Mouse (Mus musculus) kidney, postnatal 10 days (tissue): ENCODE measurements around the gene Dgkd.

Experiments used
- DNase-seq: peaks from one replicate; pipeline ENCODE4 v3.0.0; 2021; ENCODE audit warnings: mixed read lengths

The Dgkd gene

DNA sequence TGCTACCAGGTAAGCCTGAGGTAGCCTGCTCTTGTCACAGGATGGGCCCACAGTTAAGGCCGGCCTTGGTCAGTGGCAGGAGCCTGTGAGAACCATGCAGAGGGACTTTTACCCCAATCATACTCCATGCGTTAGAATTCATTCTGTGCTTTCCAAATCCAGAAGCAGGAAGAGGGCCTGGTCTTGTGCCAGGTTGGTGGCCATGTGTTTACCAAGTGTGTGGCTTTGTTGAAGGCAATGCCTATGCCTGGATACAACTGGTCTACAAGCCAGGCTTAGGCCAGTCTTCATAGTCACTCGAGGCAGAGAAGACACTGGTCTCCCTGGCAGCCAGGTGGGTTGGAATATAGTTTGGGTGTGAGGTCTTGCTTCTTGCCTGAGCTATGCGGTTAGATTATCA, 38.5 kb downstream of the Dgkd start:
- peak; percentile 42 for DNase-seq

DNA sequence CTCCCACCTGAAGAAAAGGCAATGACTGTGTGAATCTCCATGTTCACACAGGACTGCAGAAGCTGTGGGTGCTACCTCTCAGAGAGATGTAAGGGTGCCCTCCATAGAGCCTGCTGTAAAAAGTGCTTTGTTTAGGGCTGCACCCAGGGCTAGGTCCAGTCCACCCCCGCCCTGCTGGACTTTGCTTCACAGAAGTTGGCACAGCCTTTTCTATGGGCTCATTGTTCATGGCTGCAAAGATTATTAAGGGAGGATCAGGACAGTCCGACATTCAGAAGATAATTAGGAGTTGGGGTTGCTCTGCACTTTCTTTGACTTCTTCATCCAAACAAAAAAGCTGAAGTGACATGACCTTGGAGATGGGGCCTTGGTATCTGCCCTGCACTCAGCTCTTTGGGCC, 39.4 kb downstream of the Dgkd start:
- peak; percentile 57 for DNase-seq

DNA sequence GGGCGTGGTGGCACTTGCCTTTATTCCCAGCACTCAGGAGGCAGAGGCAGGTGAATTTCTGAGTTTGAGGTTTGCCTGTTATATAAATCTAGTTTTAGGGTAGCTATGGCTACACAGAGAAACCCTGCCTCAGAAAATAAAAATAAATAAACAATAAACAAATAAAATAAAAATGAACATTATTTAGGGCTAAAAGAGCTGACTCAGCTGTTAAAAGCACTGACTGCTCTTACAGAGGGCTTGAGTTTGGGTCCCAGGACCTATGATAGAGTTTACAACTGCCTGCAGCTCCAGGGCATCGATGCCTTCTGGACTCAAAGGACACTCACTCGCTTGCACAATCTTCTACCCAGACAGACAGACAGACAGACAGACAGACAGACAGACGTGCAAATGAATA, 40.3 kb downstream of the Dgkd start:
- no peak for DNase-seq

DNA sequence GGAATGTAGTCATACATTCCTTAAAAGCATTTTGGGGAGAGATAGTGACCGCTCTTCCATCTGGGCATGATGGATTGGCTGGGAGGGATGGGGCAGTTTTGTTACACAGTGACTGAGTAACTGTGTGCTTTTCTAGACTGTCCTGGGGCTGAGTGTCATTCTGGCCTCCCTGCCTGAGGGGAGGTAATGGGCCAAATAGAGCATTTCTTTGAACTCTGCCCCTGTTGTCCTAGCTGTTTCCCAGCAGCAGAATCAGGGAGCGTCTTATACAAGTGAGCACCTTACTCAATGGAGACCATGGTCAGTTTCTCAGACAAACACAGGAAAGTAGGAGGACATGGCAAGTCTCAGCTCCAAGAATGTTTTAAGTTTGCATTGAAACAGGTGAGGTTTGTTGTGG, 43.8 kb downstream of the Dgkd start:
- no peak for DNase-seq

DNA sequence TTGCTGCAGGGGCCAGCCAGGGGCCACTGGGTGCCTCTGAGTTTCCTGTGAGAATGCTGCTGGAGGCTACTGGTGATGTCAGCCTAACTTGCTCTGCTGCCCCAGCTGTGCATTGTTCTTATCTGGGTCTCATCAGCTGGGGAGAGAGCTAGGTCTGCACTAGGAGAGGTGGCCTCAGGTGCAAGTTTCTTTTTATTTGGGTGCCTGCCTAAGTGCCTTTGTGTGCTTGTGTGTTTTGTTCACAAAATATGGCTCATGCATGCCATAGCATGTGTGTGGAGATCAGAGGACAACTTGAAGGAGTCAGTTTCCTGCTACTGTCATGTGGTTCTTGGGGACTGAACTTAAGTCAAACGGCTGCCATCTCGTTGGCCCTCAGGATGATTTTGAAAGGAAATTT, 46.6 kb downstream of the Dgkd start:
- DNase-seq = no peak

DNA sequence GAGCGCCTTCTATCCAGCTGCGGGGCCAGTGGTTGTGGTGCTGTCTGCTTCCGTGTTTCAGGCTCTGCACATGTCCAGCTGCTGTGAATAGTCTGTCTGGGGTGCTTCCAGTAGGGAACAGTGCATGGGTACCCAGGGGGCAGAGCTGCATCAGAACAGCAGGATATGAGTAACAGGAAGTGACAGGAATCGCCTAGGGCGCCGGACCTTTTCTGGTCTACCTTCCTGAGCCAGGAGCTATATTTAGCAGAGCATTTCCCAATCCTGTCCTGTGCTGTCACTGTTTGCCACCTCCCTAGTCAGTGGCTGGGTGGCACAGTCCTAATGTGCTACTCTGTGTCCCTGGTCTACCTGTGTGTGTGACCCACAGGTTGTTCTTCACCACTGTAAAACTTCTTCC, 47.9 kb downstream of the Dgkd start:
- DNase-seq = peak; percentile 58

DNA sequence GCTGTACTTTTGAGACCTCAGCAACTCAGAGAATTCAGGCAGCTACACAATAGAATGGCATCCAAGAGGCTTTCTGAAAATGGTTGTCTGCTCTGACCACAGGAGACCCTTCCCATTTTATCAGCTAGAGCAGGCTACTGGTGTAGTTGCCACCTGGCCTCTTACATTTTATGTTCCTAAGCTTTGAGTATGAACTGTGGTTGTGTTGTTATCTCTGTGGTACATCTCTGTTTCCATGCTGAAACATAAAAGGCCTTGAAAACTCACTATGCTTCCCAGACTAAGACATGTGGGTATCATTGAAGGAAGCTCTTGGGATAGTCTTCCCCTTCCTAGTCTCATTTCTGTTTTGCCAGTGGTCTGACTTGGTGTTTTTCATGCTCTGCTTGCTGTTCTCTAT, 49.1 kb downstream of the Dgkd start:
- DNase-seq = no peak

DNA sequence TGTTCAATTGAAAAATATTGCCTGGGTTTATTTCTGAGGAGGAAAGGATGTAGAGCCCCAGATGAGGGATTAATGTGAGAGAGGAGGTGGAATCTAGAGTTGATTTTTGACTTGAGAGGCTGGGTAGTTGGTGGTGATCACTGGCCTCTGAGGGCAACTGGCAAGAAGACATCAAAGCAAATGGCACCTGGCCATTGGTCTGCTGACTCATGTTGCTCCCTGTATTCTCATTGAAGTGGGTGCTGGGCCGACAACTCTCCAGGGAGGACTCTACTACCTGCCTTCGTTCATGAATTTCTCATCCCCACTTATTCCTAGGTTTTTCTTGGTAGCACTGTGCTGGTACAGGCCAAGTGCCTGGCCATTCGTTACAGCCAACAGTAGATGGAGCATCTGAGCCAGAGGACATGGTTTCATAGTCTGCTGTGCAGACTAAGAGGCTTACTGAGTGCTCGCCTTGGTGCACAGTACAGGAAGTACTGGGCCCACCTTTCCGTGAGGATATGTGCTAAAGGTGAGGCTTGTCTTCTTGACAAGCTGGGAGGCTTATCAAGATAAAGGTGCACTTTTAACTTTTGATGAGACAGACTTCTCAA, 53.4 kb downstream of the Dgkd start:
- DNase-seq = no peak

DNA sequence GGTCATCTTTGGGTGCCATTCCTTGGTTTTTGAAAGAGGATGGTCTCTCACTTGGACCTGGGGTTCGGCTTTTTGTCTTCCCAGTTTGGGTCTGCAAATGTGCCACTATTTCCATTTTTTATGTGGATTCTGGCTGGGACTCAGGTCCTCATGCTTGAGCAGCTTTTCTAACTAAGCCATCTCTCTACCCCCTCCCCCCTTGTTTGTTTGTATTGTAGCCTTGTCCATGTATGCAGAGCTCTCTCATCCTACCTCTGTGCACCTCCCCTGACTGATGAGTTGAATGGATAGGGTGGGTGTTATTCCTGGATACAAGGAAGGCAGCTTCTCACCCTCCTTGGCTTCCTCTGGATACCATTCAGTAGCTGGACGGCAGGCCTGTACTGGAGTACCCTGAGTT, 54.9 kb downstream of the Dgkd start:
- DNase-seq = no peak

DNA sequence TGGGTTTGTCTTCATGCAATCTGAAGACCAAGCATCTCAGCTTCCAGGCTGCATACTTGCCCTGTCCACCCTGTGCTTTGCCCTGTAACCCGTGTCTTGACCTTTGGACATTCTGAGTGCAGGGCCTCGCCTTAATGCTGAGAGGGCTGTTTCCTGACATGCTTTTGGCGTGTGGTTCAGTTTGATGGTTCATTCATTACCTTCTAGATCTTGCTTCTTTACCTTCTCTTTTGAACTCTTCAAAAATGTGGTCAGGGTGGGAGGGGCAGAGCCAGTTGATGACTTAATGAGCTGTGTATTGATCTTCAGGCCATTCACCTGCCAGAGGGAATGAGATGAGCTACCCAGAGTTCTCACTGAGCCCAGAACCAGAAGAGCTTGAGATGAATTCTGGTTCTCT, 55.6 kb downstream of the Dgkd start:
- peak; percentile 58 for DNase-seq

DNA sequence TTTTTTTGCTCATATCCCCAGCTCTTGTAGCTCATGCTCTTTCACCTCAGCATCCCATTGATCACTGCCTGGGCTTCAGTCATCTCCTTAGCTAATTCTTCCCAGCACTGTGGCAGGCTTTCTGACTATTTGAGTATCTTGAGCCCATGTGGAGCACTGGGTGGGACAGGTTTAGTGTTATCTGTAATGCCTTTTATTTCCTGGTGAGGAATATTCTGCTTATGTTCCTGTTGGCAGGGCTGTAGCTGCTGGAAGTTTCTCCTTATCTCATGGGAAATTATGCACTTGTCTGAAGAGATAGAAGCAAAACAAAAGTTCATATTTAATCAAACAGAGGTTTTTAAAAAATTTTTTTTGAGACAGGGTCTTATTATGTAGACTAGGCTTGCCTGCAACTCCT, 56.5 kb downstream of the Dgkd start:
- no peak for DNase-seq

DNA sequence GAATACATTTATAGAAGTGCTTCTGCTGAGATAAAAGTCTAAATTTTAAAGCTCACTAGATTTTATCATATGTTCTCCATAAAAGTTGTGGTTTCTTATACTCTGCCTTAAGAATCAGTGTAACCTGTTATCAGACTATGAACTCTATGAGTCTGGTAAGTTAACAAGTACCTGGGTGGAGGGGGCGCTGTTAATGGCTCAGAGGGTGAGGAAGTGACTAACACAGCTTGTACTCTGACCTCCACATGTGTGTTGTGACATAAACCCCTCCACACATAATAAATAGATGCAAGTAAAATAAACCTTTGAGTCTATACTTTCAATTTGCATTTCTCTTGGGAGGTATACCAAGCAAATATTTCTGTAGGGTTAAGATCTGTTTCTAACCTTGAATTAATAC, 57.3 kb downstream of the Dgkd start:
- no peak for DNase-seq

DNA sequence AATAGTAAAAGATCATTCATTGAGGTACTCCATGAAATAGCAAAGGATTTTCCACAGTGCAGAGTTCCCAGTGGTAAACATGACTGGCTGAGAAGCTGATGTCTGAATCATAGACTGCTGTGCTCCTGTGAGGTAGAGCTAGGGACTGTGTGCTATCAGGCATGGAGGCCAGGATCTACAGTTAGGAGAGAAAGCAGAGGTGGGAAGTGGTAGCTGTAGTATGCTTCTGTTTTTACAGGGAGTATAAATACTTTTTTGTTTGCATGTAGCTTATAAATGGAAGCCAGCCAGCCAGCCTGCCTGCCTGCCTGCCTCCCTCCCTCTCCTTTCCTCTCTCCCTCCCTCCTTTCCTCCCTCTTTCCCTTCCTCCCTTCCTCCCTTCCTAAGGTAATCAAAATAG, 60.3 kb downstream of the Dgkd start:
- no peak for DNase-seq

DNA sequence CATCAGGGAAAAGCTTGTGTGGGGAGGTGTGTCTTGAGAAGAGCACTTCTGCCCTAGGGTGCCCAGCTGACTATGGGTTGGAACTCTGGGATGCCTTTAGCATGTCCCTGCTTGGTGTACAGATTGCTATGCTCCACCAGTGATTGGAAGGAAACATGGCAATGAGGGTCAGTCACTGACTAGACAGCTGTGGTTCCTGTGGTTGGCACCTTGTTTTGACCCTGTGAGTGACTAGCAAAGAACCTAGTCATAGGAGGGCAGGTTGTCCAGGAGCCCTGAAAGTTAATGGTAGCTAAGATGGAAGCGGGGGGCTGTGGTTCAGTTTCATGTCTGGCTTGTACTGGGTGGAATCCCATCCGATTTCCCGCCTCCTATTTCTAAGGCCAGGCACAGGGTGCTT, 64.3 kb downstream of the Dgkd start:
- no peak for DNase-seq

DNA sequence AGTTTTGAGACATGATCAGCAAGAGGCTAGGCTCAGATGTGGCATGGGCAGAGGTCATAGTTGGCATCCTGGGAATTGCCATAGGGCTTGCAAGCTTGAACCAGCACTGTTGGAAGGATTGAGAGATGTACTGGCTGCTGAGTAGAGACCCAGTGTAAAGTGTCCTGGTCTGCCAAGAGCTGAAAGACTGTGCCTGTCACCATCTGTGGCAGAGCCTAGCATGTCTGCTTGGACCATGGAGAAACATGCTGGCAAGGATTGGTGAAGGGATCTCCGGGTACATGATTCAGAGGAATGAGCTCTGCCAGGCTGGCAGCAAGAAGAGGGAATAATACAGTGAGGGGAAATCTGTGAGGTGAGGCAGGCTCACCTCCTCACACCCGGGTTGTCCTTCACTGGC, 65.0 kb downstream of the Dgkd start:
- DNase-seq = no peak

DNA sequence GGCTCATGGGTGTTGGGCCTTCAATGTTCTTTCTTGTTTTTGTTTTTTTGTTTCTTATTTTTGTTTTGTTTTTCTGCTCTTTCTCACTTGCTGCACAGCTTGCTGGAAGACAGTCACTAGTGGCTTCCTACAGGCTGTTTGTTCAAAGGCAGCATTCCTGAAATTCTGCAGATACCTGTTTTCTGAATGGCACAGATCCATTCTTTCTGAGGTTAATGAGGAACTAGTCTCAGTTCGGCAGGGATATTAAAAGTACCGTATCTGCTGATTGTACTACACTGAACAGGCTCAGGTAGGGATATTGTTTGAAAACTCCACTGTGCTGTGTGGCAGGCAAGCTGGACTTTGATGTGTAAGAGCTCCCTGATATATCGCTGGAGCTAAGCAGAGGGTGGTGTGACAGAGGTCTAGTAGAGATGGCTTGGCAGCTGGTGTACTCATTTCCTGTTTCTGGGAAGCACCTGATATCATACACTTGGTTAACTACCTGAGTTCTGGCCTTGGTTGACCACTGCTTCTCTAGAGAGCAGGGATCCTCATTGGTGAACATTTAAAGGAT, 67.0 kb downstream of the Dgkd start:
- DNase-seq = no peak

DNA sequence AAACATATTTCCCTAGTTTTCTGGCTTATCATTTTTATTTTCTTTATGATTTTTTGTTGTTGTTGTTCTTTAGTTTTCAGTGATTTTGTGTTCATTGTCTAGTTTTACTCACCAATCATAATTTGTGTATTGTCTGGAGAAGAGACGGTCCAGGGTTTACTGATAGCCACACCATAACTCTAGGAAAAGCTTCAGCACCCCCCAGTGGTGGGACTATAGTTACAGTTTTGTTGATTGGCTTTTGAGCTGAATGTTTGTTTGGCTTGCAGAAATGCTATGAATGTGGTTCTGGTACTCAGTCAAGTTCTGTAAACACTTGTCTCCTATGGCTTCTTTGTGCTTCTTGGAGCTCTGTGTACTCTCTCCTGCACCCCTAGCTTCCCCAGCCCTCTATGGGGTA, 69.6 kb downstream of the Dgkd start:
- DNase-seq = peak; percentile 78

DNA sequence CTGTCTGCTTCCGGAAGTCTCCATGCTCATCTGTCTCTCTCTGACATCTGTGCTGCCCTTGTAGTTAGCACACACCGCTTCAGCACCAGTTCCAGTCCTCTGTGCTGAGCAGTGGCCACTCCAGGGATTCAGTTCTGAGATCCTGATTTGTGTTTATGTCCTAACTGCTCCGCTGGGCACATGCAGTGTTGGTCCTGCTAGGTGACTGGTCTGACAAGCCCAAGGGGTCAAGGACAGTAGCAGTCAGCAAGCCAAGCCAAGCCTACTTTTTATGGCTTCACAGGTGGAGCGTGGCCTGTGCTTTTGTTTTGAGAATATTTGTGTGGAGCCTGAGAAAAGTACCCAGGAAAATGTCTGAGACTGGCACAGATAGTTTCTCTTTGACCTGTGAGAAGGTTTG, 71.8 kb downstream of the Dgkd start:
- DNase-seq = no peak

DNA sequence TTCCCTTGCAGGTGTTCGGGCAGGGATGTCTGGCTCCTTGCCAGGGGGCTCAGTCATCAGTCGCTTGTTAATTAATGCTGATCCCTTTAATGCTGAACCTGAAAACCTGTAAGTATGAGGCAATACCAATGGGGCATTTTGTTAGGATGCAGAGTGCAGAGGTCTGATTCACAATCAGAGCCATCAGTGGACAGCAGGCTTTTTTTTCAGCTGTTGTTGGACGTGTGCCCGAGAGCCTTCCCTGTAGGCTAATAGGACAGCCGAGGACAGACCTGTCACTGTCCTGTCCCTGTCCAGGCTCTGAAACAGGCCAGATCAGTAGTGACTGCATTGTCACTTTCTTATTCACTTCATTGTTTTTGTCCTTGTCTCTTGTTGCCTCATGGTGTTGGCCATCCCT, 76.6 kb downstream of the Dgkd start:
- DNase-seq = no peak

DNA sequence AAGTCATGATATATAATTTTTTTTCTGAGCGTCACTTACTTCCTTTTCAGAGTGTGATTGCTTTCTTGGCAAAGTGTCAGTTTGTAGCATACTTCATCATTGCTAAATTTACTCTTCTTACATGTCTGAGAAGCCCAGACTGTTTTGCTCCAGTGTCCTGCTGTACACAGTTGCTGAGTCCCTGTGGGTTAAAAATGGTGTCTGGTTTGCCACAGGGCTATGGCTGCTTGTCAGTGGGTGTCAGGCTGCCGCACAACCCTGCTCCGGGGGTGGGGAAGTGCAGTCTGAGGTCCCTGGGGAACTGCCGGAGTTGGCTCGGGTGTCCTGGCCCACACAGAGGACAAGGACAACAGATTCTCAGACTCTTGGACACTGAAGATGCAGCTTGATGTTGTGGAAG, 80.0 kb downstream of the Dgkd start:
- peak; percentile 28 for DNase-seq

DNA sequence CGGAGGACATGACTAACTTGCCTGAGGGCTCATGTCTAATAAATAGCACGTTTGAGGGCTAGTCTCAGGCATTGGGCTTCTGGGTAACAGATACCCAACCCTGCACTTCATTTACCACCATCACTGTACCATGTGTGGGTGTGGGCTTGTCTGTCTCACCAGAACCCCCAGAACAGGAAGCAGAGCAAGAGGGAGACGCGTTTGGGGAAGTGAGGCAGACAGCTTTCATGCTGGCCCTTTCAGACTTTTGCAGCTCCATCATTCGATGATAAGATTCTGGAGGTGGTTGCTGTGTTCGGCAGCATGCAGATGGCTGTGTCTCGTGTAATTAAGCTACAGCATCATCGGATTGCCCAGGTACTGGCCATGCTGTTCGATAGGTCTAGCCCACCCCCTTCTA, 82.0 kb downstream of the Dgkd start:
- no peak for DNase-seq

DNA sequence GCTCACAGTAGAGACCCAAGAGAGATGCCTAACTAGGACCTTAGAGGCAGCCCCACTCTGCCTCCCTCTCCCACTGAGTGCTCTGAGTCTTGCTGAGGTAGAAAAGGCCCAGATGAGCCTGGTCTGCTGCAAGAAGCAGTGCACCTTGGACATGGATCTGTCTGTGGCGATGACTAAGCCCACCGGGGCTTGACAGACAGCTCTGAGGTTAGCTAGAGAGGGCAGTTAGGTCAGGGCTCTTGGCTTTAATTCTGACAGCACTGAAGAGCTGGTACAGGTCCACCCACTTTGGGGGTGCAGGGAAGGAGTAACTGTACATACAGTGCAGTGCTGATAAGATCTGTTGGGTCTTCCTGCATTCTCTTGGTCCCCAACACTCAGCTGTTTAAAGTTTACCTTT, 82.5 kb downstream of the Dgkd start:
- no peak for DNase-seq

DNA sequence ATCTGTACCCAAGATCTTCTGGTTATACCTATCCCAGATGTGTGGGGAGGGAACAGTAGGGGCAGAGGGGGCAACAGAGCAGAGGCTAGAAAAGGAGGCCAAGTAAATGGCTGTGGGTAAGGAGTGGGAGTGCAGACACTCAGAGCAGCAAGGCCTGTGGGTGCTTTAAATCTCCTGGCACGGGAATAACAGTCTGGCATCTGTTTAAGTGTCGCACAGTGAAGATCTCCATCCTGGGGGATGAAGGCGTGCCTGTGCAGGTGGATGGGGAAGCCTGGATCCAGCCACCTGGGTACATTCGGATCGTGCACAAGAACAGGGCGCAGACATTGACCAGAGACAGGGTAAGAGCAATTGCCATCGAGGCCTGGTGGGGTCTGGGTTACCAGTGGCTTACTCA, 83.0 kb downstream of the Dgkd start:
- DNase-seq = no peak

DNA sequence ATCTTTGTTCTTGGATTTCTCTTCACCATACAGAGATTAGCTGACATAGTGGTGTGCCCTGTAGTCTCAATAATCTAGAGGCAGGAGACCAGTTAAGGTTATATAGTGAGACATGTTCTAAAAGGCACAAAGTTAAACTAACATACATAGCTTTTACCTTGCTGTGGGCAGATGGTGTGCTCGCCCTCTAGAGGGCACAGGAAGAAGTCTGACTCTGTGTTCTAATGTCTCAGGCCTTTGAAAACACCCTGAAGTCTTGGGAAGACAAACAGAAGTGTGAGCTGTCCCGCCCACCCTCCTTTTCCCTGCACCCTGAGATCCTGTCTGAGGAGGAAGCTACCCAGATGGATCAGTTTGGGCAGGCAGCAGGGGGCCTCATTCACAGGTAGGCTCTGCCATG, 83.4 kb downstream of the Dgkd start:
- no peak for DNase-seq

DNA sequence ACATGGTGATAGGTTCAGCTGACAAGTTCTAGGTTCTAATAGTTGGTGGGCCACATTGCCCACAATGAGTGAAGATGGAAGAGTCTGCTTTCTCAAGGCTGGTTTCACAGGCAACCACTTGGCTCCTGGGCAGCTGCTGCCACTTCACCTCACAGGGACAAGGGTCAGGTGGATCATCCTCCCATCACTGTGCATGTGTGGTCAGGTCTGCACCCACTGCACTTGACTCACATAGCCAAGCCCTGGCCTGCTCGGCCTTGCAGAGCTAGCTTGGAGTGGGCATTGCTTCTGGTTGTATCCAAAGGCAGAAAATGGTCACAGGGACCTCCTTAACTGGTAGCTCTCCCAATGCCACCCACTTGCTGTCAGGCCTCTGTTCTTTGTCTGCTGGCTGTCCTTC, 88.7 kb downstream of the Dgkd start:
- no peak for DNase-seq

DNA sequence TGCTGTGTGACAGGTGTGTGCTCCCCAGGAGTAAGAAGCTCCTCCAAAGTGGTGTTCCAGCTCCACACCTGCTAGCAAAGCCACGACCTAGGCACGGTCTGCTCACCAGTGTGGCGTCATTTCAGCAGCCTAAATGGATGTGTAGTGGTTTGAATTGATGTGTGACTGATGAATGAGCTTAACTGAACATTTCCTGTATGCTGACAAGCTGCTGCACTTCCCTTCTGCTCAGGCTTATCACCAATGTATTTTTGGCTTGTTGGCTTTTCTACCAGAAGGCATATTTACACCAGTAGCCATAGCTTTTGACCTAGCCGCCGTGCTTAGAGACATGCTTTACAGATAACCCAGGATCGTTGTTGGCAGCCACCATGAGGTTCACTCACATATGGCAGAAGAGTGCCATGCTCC, 94.6 kb downstream of the Dgkd start:
- DNase-seq = no peak
